Mouse (Mus musculus): ENCODE data around the gene Nat8f6.

DNA sequence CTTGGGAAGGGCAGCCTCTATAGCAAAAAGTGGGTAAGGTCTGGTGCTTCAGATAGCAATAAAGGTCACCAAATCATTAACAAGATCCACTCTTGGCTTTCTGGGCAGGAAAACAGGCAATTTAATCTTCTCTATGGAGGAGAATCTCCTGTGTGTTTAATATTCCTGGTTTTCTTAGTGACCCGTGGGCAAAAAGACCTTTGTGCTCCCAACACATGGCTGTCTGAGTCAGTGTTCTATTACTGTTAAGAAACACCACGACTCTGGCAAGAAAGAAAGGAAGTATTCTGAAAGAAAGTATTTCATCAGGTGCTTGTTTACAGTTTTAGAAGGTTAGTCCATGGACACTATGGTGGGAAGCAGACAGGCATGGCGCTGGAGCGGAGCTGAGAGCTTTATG is 1.5 kb upstream of the Nat8f6 start:
- TF ChIP-seq EP300 (IDR thresholded peaks at IDR 0.05; ENCODE audit: insufficient read depth, low read depth, low read length) (no peak), POLR2A (IDR thresholded peaks at IDR 0.05; ENCODE audit: insufficient read depth, low read length) (no peak)

Measured in ES-Bruce4 (cell line).